Mouse (Mus musculus) brain, embryonic 14.5 days (tissue): ENCODE data around the gene Csrp3.

Experiments used
- CTCF ChIP-seq: fragments of 200-500 bp; IDR thresholded peaks from 2 replicates; pipeline ENCODE4 v1.5.1; 2012; ENCODE audit warnings: inconsistent platforms, mild to moderate bottlenecking, moderate library complexity, borderline replicate concordance; ENCODE audit not compliant: insufficient read depth, insufficient read length; ENCODE audit errors: extremely low read depth
- POLR2A ChIP-seq: fragments of 200-500 bp; IDR thresholded peaks from 2 replicates; pipeline ENCODE4 v1.6.1; 2012; ENCODE audit warnings: mild to moderate bottlenecking, inconsistent platforms, borderline replicate concordance; ENCODE audit not compliant: poor library complexity, insufficient read depth, insufficient read length, severe bottlenecking; ENCODE audit errors: extremely low read depth

- TF ChIP-seq CTCF (no peak), POLR2A (no peak)
These were observed 48.2 kb upstream of the Csrp3 start for GRCm38 (mm10) chr7:48896051-48896450.
